Mouse (Mus musculus) liver, embryonic 13.5 days (tissue): Measurements from ENCODE around the gene Wdr11. TPM values are rescaled to one million over a fixed set of nuclear protein-coding genes. Genes with fewer than 3 reads are reported as not detected.

Experiments used
- ATAC-seq: fragments of 200-750 bp; cut with Nextera tagmentation; 2 replicates; pipeline ENCODE4 v1.8.0; 2017; ENCODE audit warnings: low read depth, mild to moderate bottlenecking, moderate number of reproducible peaks, moderate library complexity
- DNase-seq: peaks from one replicate; pipeline ENCODE4 v3.0.0; 2022
- H3K27ac ChIP-seq: fragments of 300-500 bp; sonication (generic); 2 replicates; pipeline ENCODE4 v1.5.1; 2015; ENCODE audit warnings: moderate library complexity, mild to moderate bottlenecking, inconsistent platforms
- H3K27me3 ChIP-seq: fragments of 300-500 bp; sonication (generic); 2 replicates; pipeline ENCODE4 v1.6.1; 2015; ENCODE audit warnings: mild to moderate bottlenecking, inconsistent platforms
- H3K36me3 ChIP-seq: fragments of 300-500 bp; sonication (generic); 2 replicates; pipeline ENCODE4 v1.6.1; 2015; ENCODE audit warnings: mild to moderate bottlenecking, inconsistent platforms
- H3K4me1 ChIP-seq: fragments of 300-500 bp; sonication (generic); replicated peaks from 2 replicates; pipeline ENCODE4 v1.6.1; 2015; ENCODE audit warnings: inconsistent platforms
- H3K4me2 ChIP-seq: fragments of 300-500 bp; sonication (generic); 2 replicates; pipeline ENCODE4 v1.6.1; 2015; ENCODE audit warnings: inconsistent platforms, mild to moderate bottlenecking, moderate library complexity
- H3K4me3 ChIP-seq: fragments of 300-500 bp; sonication (generic); replicated peaks from 2 replicates; pipeline ENCODE4 v1.5.1; 2015; ENCODE audit warnings: mild to moderate bottlenecking, inconsistent platforms
- H3K9ac ChIP-seq: fragments of 300-500 bp; sonication (generic); 2 replicates; pipeline ENCODE4 v1.6.1; 2015; ENCODE audit warnings: mild to moderate bottlenecking, inconsistent platforms
- H3K9me3 ChIP-seq: fragments of 300-500 bp; sonication (generic); replicated peaks from 2 replicates; pipeline ENCODE4 v1.6.1; 2016; ENCODE audit warnings: inconsistent platforms
- WGBS: fragments of 180-500 bp; shearing (Covaris S2); methylation state at CpG from one replicate; pipeline ENCODE4 v1.1.7; 2015; ENCODE audit not compliant: insufficient replicate concordance; 5-methylcytosine and 5-hydroxymethylcytosine counted together
- polyA plus RNA-seq: library from polyadenylated mRNA; unstranded; fragments of >200 nt; fragmentation: Nextera tagmentation; extraction: Ambion mirVana; gene quantifications from 2 replicates; pipeline ENCODE4 v1.2.1, GENCODE M21; 2015

Gene Wdr11
- polyA plus RNA-seq, 1 experiment from 2014 or later = 10.9 TPM

GRCm38 (mm10) chr7:129653791-129654271, 62.2 kb downstream of the Wdr11 start:
- H3K27me3 ChIP-seq = no peaks in the 10 kb centered on the region
- WGBS = 13% methylated on average over 11 of the region's 11 CpGs
- no peak overlapping the region for H3K4me2 ChIP-seq
- ATAC-seq (peak; percentile 52), DNase-seq (peak; percentile 8)
- H3K4me3 ChIP-seq = no peak overlapping the region
- no peak overlapping the region for H3K27ac ChIP-seq
- H3K36me3 ChIP-seq = no peaks in the 10 kb centered on the region
- H3K4me1 ChIP-seq = 0 out of 2 replicates have a peak, but pooled peaks cover 2% of the 10 kb centered on the region
- H3K9ac ChIP-seq = no peak overlapping the region
- H3K9me3 ChIP-seq = no peaks in the 10 kb centered on the region

GRCm38 (mm10) chr7:129654923-129655322, 63.3 kb downstream of the Wdr11 start:
- no peaks in the 10 kb centered on the region for H3K9me3 ChIP-seq
- no peaks in the 10 kb centered on the region for H3K36me3 ChIP-seq
- H3K27me3 ChIP-seq = no peaks in the 10 kb centered on the region
- 45% methylated on average over 12 of the region's 12 CpGs for WGBS
- 0 out of 2 replicates have a peak, but pooled peaks cover 2% of the 10 kb centered on the region for H3K4me1 ChIP-seq
- ATAC-seq = no peak
- DNase-seq = no peak
- no peak overlapping the region for H3K4me3 ChIP-seq
- H3K4me2 ChIP-seq = no peak overlapping the region
- no peak overlapping the region for H3K27ac ChIP-seq
- no peak overlapping the region for H3K9ac ChIP-seq

GRCm38 (mm10) chr7:129655604-129656226, 64.1 kb downstream of the Wdr11 start:
- ATAC-seq (no peak), DNase-seq (no peak)
- Histone ChIP-seq H3K27ac (no peak overlapping the region), H3K36me3 (no peaks in the 10 kb centered on the region), H3K9me3 (no peaks in the 10 kb centered on the region), H3K27me3 (no peaks in the 10 kb centered on the region), H3K4me3 (no peak overlapping the region), H3K9ac (no peak overlapping the region), H3K4me2 (no peak overlapping the region), H3K4me1 (0 out of 2 replicates have a peak, but pooled peaks cover 2% of the 10 kb centered on the region)
- WGBS = 63% methylated on average over 14 of the region's 14 CpGs

GRCm38 (mm10) chr7:129657867-129658266, 66.2 kb downstream of the Wdr11 start:
- ATAC-seq (no peak), DNase-seq (no peak)
- 72% methylated on average over 8 of the region's 8 CpGs for WGBS
- 0 out of 2 replicates have a peak, but pooled peaks cover 2% of the 10 kb centered on the region for H3K4me1 ChIP-seq
- H3K9me3 ChIP-seq = no peaks in the 10 kb centered on the region
- H3K27ac ChIP-seq = no peak overlapping the region
- H3K9ac ChIP-seq = no peak overlapping the region
- H3K4me3 ChIP-seq = no peak overlapping the region
- H3K36me3 ChIP-seq = no peaks in the 10 kb centered on the region
- H3K4me2 ChIP-seq = no peak overlapping the region
- H3K27me3 ChIP-seq = no peaks in the 10 kb centered on the region

GRCm38 (mm10) chr7:129659755-129660154, 68.1 kb downstream of the Wdr11 start:
- Histone ChIP-seq H3K9ac (no peak overlapping the region), H3K9me3 (no peaks in the 10 kb centered on the region), H3K4me3 (no peak overlapping the region), H3K4me1 (peaks cover 10% of the 10 kb centered on the region), H3K27ac (no peak overlapping the region), H3K27me3 (no peaks in the 10 kb centered on the region), H3K4me2 (no peak overlapping the region), H3K36me3 (no peaks in the 10 kb centered on the region)
- DNase-seq = no peak
- 79% methylated on average over 8 of the region's 8 CpGs for WGBS
- no peak for ATAC-seq

GRCm38 (mm10) chr7:129660546-129660945, 68.9 kb downstream of the Wdr11 start:
- ATAC-seq (no peak), DNase-seq (no peak)
- Histone ChIP-seq H3K9ac (no peak overlapping the region), H3K4me3 (no peak overlapping the region), H3K36me3 (no peaks in the 10 kb centered on the region), H3K4me1 (peaks cover 10% of the 10 kb centered on the region), H3K9me3 (no peaks in the 10 kb centered on the region), H3K4me2 (no peak overlapping the region), H3K27me3 (no peaks in the 10 kb centered on the region), H3K27ac (no peak overlapping the region)
- WGBS = 82% methylated on average over 9 of the region's 9 CpGs

GRCm38 (mm10) chr7:129662051-129662789, 70.6 kb downstream of the Wdr11 start:
- 67% methylated on average over 16 of the region's 16 CpGs for WGBS
- H3K9me3 ChIP-seq = no peaks in the 10 kb centered on the region

GRCm38 (mm10) chr7:129663781-129664505, 72.3 kb downstream of the Wdr11 start:
- peak overlapping the region; percentile 29; the same call in 1 of the 2 replicates for H3K27ac ChIP-seq
- H3K4me2 ChIP-seq = no peak overlapping the region
- no peak for DNase-seq
- H3K4me3 ChIP-seq = no peak overlapping the region
- WGBS = 39% methylated on average over 10 of the region's 12 CpGs
- no peak overlapping the region for H3K9ac ChIP-seq
- H3K36me3 ChIP-seq = no peaks in the 10 kb centered on the region
- peak; percentile 57 for ATAC-seq
- H3K9me3 ChIP-seq = no peaks in the 10 kb centered on the region
- H3K4me1 ChIP-seq = peaks cover 10% of the 10 kb centered on the region
- no peaks in the 10 kb centered on the region for H3K27me3 ChIP-seq

More at GRCm38 (mm10) chr7:129662051-129662789, 70.6 kb downstream of the Wdr11 start:
- Histone ChIP-seq H3K27me3 (no peaks in the 10 kb centered on the region), H3K4me2 (no peak overlapping the region), H3K9ac (no peak overlapping the region), H3K36me3 (no peaks in the 10 kb centered on the region), H3K4me1 (peaks cover 10% of the 10 kb centered on the region), H3K4me3 (no peak overlapping the region), H3K27ac (no peak overlapping the region)
- ATAC-seq (no peak), DNase-seq (no peak)

GRCm38 (mm10) chr7:129665411-129665810, 73.7 kb downstream of the Wdr11 start:
- H3K9ac ChIP-seq = no peak overlapping the region
- no peak overlapping the region for H3K4me2 ChIP-seq
- H3K4me3 ChIP-seq = no peak overlapping the region
- no peaks in the 10 kb centered on the region for H3K9me3 ChIP-seq
- H3K27ac ChIP-seq = no peak overlapping the region
- no peaks in the 10 kb centered on the region for H3K27me3 ChIP-seq
- DNase-seq = no peak
- WGBS = 61% methylated on average over 3 of the region's 3 CpGs
- no peaks in the 10 kb centered on the region for H3K36me3 ChIP-seq
- ATAC-seq = no peak
- peaks cover 10% of the 10 kb centered on the region for H3K4me1 ChIP-seq

GRCm38 (mm10) chr7:129665921-129666320, 74.3 kb downstream of the Wdr11 start:
- Histone ChIP-seq H3K36me3 (no peaks in the 10 kb centered on the region), H3K27ac (no peak overlapping the region), H3K9me3 (no peaks in the 10 kb centered on the region), H3K4me3 (no peak overlapping the region), H3K9ac (no peak overlapping the region), H3K4me1 (peaks cover 10% of the 10 kb centered on the region), H3K4me2 (no peak overlapping the region), H3K27me3 (no peaks in the 10 kb centered on the region)
- ATAC-seq (no peak), DNase-seq (no peak)
- WGBS = 70% methylated on average over 6 of the region's 6 CpGs

GRCm38 (mm10) chr7:129666526-129666925, 74.9 kb downstream of the Wdr11 start:
- no peaks in the 10 kb centered on the region for H3K27me3 ChIP-seq
- DNase-seq (no peak), ATAC-seq (no peak)
- no peak overlapping the region for H3K9ac ChIP-seq
- WGBS = 77% methylated on average over 2 of the region's 2 CpGs
- peaks cover 10% of the 10 kb centered on the region for H3K4me1 ChIP-seq
- H3K9me3 ChIP-seq = no peaks in the 10 kb centered on the region
- H3K27ac ChIP-seq = no peak overlapping the region
- no peak overlapping the region for H3K4me3 ChIP-seq
- H3K4me2 ChIP-seq = no peak overlapping the region
- no peaks in the 10 kb centered on the region for H3K36me3 ChIP-seq
